Mouse (Mus musculus) thymus, postnatal 0 days (tissue): ENCODE results near the gene Usp46. TPM values are rescaled to one million over a fixed set of nuclear protein-coding genes. Genes with fewer than 3 reads are reported as not detected.

ENCODE experiments used
- DNase-seq: peaks from one replicate; pipeline ENCODE4 v3.0.0-alpha.2; 2015; ENCODE audit warnings: low spot score
- polyA plus RNA-seq: library from polyadenylated mRNA; unstranded; fragments of >200 nt; fragmentation: Nextera tagmentation; extraction: Ambion mirVana; gene quantifications from 2 replicates; pipeline ENCODE4 v1.2.1, GENCODE M21; 2015

Gene Usp46
- polyA plus RNA-seq, 1 experiment from 2014 or later: 3.9 TPM

- DNase-seq: no peak
These were observed 110.1 kb downstream of the Usp46 start for GRCm38 (mm10) chr5:73958096-73958495.

GRCm38 (mm10) chr5:73955691-73956090 is 112.5 kb downstream of the Usp46 start:
- DNase-seq: no peak

DNA sequence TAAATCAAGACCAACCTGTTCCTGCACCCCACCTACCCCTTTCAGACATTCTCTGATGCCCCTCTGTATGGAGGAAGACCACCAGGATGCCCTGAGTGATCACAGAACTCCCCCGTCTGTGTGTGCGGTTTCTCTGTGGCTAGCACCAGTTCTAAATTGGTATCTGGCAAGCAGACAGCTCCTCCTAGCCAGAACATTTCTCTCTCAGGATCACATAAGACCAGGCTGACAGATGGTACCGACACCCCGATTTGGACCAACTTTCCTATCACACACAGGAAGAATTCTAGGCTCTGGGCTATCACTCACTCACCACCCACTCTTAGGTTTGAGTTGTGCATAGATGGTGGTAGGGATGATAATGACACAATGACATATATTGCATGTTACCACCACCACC is 113.2 kb downstream of the Usp46 start:
- no peak for DNase-seq

- DNase-seq: no peak
These were observed 115.1 kb downstream of the Usp46 start for GRCm38 (mm10) chr5:73953066-73953614.

GRCm38 (mm10) chr5:73951649-73952000 is 116.6 kb downstream of the Usp46 start:
- no peak for DNase-seq

- no peak for DNase-seq
These were observed 117.2 kb downstream of the Usp46 start for GRCm38 (mm10) chr5:73950809-73951648.

Other genes with a start within 250 kb of the Usp46 start
- 26.8 and 28.6 TPM in 2 replicates for gene Rasl11b, start 126.9 kb upstream of the Usp46 start, polyA plus RNA-seq